Comparison of ENCODE assay signal across 20 mouse cellular contexts in the genomic region with DNA sequence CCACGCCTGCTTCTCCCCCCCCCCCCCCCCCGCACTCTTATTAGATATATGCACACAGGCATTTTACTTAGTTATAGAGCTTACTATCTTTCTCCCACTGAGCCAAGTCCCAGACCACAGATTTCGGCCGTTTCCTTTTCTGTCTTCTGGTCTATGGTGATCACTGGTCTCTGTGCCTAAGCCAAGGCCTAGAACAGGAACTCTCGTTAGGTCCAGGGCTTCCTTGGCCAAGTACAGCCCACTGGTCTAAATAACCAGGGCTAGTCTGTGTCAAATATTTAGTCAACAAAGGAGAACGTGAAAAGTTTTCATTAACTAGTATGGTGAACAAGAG.
DNase-seq lines count a peak whose midpoint lies in the region; ATAC-seq and TF ChIP-seq lines count a peak whose summit lies in the region.
"Had no signal": no experiment of that assay in that cellular context is flagged by ENCODE, and none has a peak within 500 bp of the region (broad histone marks: within the 10 kb centered on the region; RNA-seq: fewer than 3 reads in every experiment).

No protein-coding gene starts in this region.

- intact Hi-C loops in heart, adult 2 months (cut with DNase I): no loop called here

- H3K4me3 ChIP-seq in heart, embryonic 13.5 days: no peak overlapping the region
- no peak overlapping the region for H3K4me3 ChIP-seq in heart, adult 2 months
- H3K4me3 ChIP-seq in ES-E14 (ENCODE audit: insufficient read depth in 1 of 2, low read depth in 1 of 2, low read length in 2 of 2, poor library complexity in 1 of 2, severe bottlenecking in 1 of 2): no peak overlapping the region
- H3K4me3 ChIP-seq in liver, embryonic 13.5 days (replicated peaks): peak overlapping the region; percentile 27; the same call in 1 of the 2 replicates
- H3K4me3 ChIP-seq: embryonic facial prominence, embryonic 15.5 days; forebrain, embryonic 12.5 days had no signal

- H3K9ac ChIP-seq in heart, embryonic 13.5 days: no peak overlapping the region
- H3K9ac ChIP-seq in heart, adult 2 months (ENCODE audit: low read depth, low read length): no peak overlapping the region
- no peak overlapping the region for H3K9ac ChIP-seq in ES-E14 (ENCODE audit: insufficient read depth, low read depth, low read length, poor library complexity, severe bottlenecking)
- peak overlapping the region; percentile 86 for H3K9ac ChIP-seq in liver, embryonic 13.5 days
- H3K9ac ChIP-seq: embryonic facial prominence, embryonic 15.5 days; forebrain, embryonic 12.5 days; hindbrain, embryonic 14.5 days had no signal

- H3K36me3 ChIP-seq in heart, embryonic 13.5 days: no peaks in the 10 kb centered on the region
- H3K36me3 ChIP-seq in heart, adult 2 months (ENCODE audit: control insufficient read depth, insufficient read depth, low read length): no peaks in the 10 kb centered on the region
- H3K36me3 ChIP-seq in ES-E14 (ENCODE audit: control insufficient read depth, insufficient read depth, low read length, poor library complexity, severe bottlenecking): no peaks in the 10 kb centered on the region
- H3K36me3 ChIP-seq in liver, embryonic 13.5 days: no peaks in the 10 kb centered on the region
- H3K36me3 ChIP-seq: embryonic facial prominence, embryonic 15.5 days; forebrain, embryonic 12.5 days had no signal

- 69% methylated on average over 4 of the region's 6 CpGs for WGBS in heart, embryonic 13.5 days
- 53% methylated on average over 6 of the region's 6 CpGs for WGBS in heart, adult 2 months
- WGBS in liver, embryonic 13.5 days (ENCODE audit: insufficient replicate concordance): 13% methylated on average over 5 of the region's 6 CpGs

- no peaks in the 10 kb centered on the region; the same call in 1 of the 2 replicates for H3K79me2 ChIP-seq in heart, adult 2 months (replicated peaks; ENCODE audit: control insufficient read depth, insufficient read depth, low read length)

- H3K4me2 ChIP-seq in heart, embryonic 13.5 days: 0 out of 2 replicates have a peak overlapping the region, but pooled peaks have one; percentile 0
- H3K4me2 ChIP-seq in liver, embryonic 13.5 days: peak overlapping the region; percentile 83
- H3K4me2 ChIP-seq: embryonic facial prominence, embryonic 15.5 days; forebrain, embryonic 12.5 days; hindbrain, embryonic 14.5 days had no signal

- peaks cover 53% of the 10 kb centered on the region for H3K4me1 ChIP-seq in heart, embryonic 13.5 days
- peaks cover 7% of the 10 kb centered on the region for H3K4me1 ChIP-seq in heart, adult 2 months (ENCODE audit: control insufficient read depth, insufficient read depth, low read length)
- H3K4me1 ChIP-seq in ES-E14 (ENCODE audit: control insufficient read depth in 2 of 2, insufficient read depth in 2 of 2, low read length in 2 of 2, poor library complexity in 1 of 2): peaks cover 23 to 33% of the 10 kb centered on the region in 2 experiments
- H3K4me1 ChIP-seq in liver, embryonic 13.5 days (replicated peaks): peaks cover 73% of the 10 kb centered on the region
- H3K4me1 ChIP-seq: embryonic facial prominence, embryonic 15.5 days; forebrain, embryonic 12.5 days had no signal

- H3K27me3 ChIP-seq in heart, embryonic 13.5 days (replicated peaks): no peaks in the 10 kb centered on the region
- H3K27me3 ChIP-seq in heart, adult 2 months (ENCODE audit: control insufficient read depth, insufficient read depth, low read length): no peaks in the 10 kb centered on the region
- H3K27me3 ChIP-seq in liver, embryonic 13.5 days: no peaks in the 10 kb centered on the region
- H3K27me3 ChIP-seq: embryonic facial prominence, embryonic 15.5 days; forebrain, embryonic 12.5 days had no signal

- in situ Hi-C loops in ES-E14 (cut with MboI; ENCODE audit: low sequenced_read_pairs in 2 of 2, unreplicated experiment in 2 of 2): no loop called here

- ATAC-seq in heart, embryonic 13.5 days (ENCODE audit: extremely low read depth, insufficient number of reproducible peaks, low FRiP score, low TSS enrichment): no peak
- ATAC-seq in liver, embryonic 13.5 days (ENCODE audit: low read depth): no peak
- 0 out of 2 replicates have a peak, but pooled peaks have one; percentile 7 for ATAC-seq in megakaryocyte-erythroid progenitor cell, adult 5-6 weeks (replicated peaks; ENCODE audit: low FRiP score, low TSS enrichment, poor library complexity, severe bottlenecking)
- ATAC-seq: midbrain, embryonic 16.5 days had no signal

- no peak for TF ChIP-seq CTCF in heart, adult 2 months (IDR thresholded peaks at IDR 0.05)

- TF ChIP-seq POLR2A in heart, adult 2 months (IDR thresholded peaks at IDR 0.05; ENCODE audit: insufficient read depth, low read depth, low read length): no peak

- no peaks in the 10 kb centered on the region for H3K9me3 ChIP-seq in heart, embryonic 13.5 days
- H3K9me3 ChIP-seq in ES-E14 (ENCODE audit: control insufficient read depth, insufficient read depth, low read depth, low read length): no peaks in the 10 kb centered on the region
- H3K9me3 ChIP-seq in liver, embryonic 13.5 days (replicated peaks): no peaks in the 10 kb centered on the region
- H3K9me3 ChIP-seq: embryonic facial prominence, embryonic 15.5 days; forebrain, embryonic 12.5 days had no signal

- DNase-seq in heart, adult 2 months: no peak
- no peak for DNase-seq in ES-E14 (ENCODE audit: low read depth, low spot score)
- no peak for DNase-seq in liver, embryonic 13.5 days
- DNase-seq in spleen, postnatal 10 days (ENCODE audit: low spot score in 2 of 2): no peak
- DNase-seq in Muller cell, postnatal 12 days (ENCODE audit: inconsistent ontology term): no peak
- DNase-seq: adrenal gland, postnatal 25 days; cerebellum, adult 18-20 months; cerebellum, postnatal 25 days; embryo, embryonic 11 days; gastrocnemius, postnatal 14 days; heart, postnatal 14 days; kidney, postnatal 36 days; lung, postnatal 10 days; right cerebral cortex, postnatal 25 days had no signal

- no peak overlapping the region for H3K27ac ChIP-seq in heart, embryonic 13.5 days (replicated peaks)
- H3K27ac ChIP-seq in heart, adult 2 months: no peak overlapping the region
- peak overlapping the region; percentile 3; the same call in 1 of the 2 replicates for H3K27ac ChIP-seq in ES-E14 (ENCODE audit: insufficient read depth, low read depth, low read length, poor library complexity, severe bottlenecking)
- peak overlapping the region; percentile 97 for H3K27ac ChIP-seq in liver, embryonic 13.5 days
- H3K27ac ChIP-seq: embryonic facial prominence, embryonic 15.5 days; forebrain, embryonic 12.5 days; hindbrain, embryonic 14.5 days had no signal

- no peak for TF ChIP-seq EP300 in heart, adult 2 months (IDR thresholded peaks at IDR 0.05; ENCODE audit: insufficient read depth, low read depth, low read length)

TF ChIP-seq in ES-E14, 5 proteins besides CTCF, POLR2A, EP300 and RAD21:
- TF ChIP-seq MAFK (IDR thresholded peaks at IDR 0.05; ENCODE audit: insufficient read depth, low read depth, low read length): no peak
- TF ChIP-seq CHD2 (IDR thresholded peaks at IDR 0.05; ENCODE audit: low read depth, low read length): no peak
- TF ChIP-seq HCFC1 (IDR thresholded peaks at IDR 0.05; ENCODE audit: borderline replicate concordance, insufficient read depth, low read length): no peak
- no peak for TF ChIP-seq ZNF384 (IDR thresholded peaks at IDR 0.05; ENCODE audit: low read depth, low read length)
- no peak for TF ChIP-seq ZC3H11A (IDR thresholded peaks at IDR 0.05; ENCODE audit: borderline replicate concordance, low read depth, low read length)

Comparison
In these comparisons a context has a peak if more than half of its experiments do, and no peak if none do; other contexts are left out.
1. H3K27ac ChIP-seq: peak in ES-E14 (single experiment) and liver, embryonic 13.5 days (single experiment); none in heart, embryonic 13.5 days (single experiment) and heart, adult 2 months (single experiment).